Mouse (Mus musculus): ENCODE measurements around the gene Chd4. TPM values are rescaled to one million over a fixed set of nuclear protein-coding genes. Genes with fewer than 3 reads are reported as not detected.
"Not testable (repeated sequence)": the region's sequence is repeated elsewhere in the genome, so short reads cannot be mapped to it uniquely, and the experiment has no call there.

The Chd4 gene
- polyA plus RNA-seq (2015; fragmentation: Nextera tagmentation; extraction: Ambion mirVana): 66.7 TPM in 2 replicates

GRCm38 (mm10) chr6:125095391-125096278 lies at the start of gene Chd4:
TSS of gene Chd4 (plus strand) at chr6:125095981.
- Histone ChIP-seq H3K4me3 (peak within 1 kb of the TSS; percentile 92), H3K9ac (peak within 1 kb of the TSS; percentile 80), H3K27me3 (no peaks in the 10 kb centered on the region), H3K4me2 (peak within 1 kb of the TSS; percentile 84), H3K36me3 (peaks cover 14% of the 10 kb centered on the region), H3K4me1 (peaks cover 44% of the 10 kb centered on the region), H3K9me3 (no peaks in the 10 kb centered on the region), H3K27ac (peak within 1 kb of the TSS; percentile 96)
- 2% methylated on average over 33 of the region's 45 CpGs for WGBS
- peak; percentile 81 for ATAC-seq (ENCODE audit: insufficient number of reproducible peaks, low FRiP score, low TSS enrichment, low read depth)

DNA sequence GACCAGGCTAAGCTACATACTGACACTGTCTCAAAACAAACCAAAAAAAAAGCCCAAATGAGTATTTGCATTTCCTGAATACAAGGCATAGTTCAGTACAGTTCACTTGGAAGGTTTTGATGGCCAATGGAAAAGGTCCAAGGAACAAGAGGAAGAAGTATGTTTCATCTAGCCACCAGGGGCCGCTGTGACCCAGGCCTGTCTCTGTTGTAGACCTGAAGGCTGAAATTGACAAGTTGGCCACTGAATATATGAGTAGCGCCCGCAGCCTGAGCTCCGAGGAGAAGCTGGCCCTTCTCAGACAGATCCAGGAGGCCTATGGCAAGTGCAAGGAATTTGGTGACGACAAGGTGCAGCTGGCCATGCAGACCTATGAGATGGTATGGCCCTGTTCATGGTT lies 49.1 kb upstream of the Chd4 start:
- H3K27ac ChIP-seq: no peak overlapping the region
- ATAC-seq (ENCODE audit: insufficient number of reproducible peaks, low FRiP score, low TSS enrichment, low read depth): peak; percentile 31; the same call in 1 of the 2 replicates
- WGBS: 41% methylated on average over 5 of the region's 5 CpGs

GRCm38 (mm10) chr6:125049678-125050077 lies 46.1 kb upstream of the Chd4 start, which contains the start of gene Acrbp:
TSS of gene Acrbp (plus strand) at chr6:125049689.
- Histone ChIP-seq H3K4me1 (no peaks in the 10 kb centered on the region), H3K36me3 (peaks cover 91% of the 10 kb centered on the region), H3K4me2 (no peak within 1 kb of the TSS), H3K27me3 (no peaks in the 10 kb centered on the region), H3K9ac (no peak within 1 kb of the TSS), H3K27ac (no peak within 1 kb of the TSS), H3K9me3 (no peaks in the 10 kb centered on the region), H3K4me3 (no peak within 1 kb of the TSS)
- WGBS: 35% methylated on average over 20 of the region's 20 CpGs
- ATAC-seq (ENCODE audit: insufficient number of reproducible peaks, low FRiP score, low TSS enrichment, low read depth): no peak

More for the DNA sequence above, 49.1 kb upstream of the Chd4 start:
- Histone ChIP-seq H3K27me3 (no peaks in the 10 kb centered on the region), H3K9ac (no peak overlapping the region), H3K4me1 (no peaks in the 10 kb centered on the region), H3K36me3 (peaks cover 80% of the 10 kb centered on the region), H3K9me3 (no peaks in the 10 kb centered on the region), H3K4me3 (no peak overlapping the region), H3K4me2 (no peak overlapping the region)

DNA sequence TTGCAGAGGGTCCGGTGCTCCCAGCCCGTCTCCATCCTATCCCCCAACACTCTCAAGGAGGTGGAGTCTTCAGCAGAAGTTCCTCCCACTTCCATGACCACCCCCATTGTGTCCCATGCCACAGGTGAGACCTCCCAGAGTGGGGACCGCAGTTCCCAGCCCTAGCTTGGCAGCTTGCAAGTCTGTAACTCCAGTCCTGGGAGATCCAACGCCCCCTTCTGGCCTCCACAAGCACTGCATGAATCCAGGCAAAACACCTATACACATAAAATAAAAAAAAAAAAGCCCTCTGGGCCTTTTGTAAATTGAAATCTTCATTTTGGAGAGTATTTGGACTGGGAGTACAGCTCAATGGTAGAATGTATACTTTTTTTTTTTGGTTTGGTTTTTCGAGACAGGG lies 44.5 kb upstream of the Chd4 start:
- ATAC-seq (ENCODE audit: insufficient number of reproducible peaks, low FRiP score, low TSS enrichment, low read depth): no peak
- Histone ChIP-seq H3K4me1 (no peaks in the 10 kb centered on the region), H3K27ac (no peak overlapping the region), H3K9me3 (no peaks in the 10 kb centered on the region), H3K27me3 (no peaks in the 10 kb centered on the region), H3K4me2 (no peak overlapping the region), H3K9ac (no peak overlapping the region), H3K36me3 (peaks cover 85% of the 10 kb centered on the region), H3K4me3 (no peak overlapping the region)
- WGBS: 63% methylated on average over 5 of the region's 5 CpGs

DNA sequence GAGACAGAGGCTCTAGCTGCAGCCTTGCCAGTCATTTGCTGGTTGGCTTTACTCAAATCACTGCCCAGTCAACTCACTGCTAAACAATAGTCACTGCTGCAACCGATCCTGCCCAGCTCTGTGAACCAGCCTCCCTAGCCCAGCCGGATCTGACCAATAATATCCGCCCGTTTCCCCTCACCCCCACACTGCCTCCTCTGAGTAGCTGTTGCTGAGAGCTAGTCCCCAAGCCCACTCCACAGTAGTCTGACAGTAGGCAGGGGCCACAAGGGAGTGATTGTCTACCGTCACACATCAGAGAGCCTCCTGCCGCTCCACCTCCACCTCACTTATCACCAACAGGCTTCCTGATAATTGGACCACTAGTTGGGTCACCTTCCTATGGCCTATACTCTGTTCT lies 34.3 kb upstream of the Chd4 start:
- Histone ChIP-seq H3K4me1 (peaks cover 7% of the 10 kb centered on the region; the same call in 1 of the 2 replicates), H3K9me3 (no peaks in the 10 kb centered on the region), H3K4me2 (no peak overlapping the region), H3K36me3 (no peaks in the 10 kb centered on the region), H3K27me3 (no peaks in the 10 kb centered on the region), H3K27ac (no peak overlapping the region), H3K9ac (no peak overlapping the region), H3K4me3 (no peak overlapping the region)
- 33% methylated on average over 6 of the region's 6 CpGs for WGBS
- ATAC-seq (ENCODE audit: insufficient number of reproducible peaks, low FRiP score, low TSS enrichment, low read depth): no peak

GRCm38 (mm10) chr6:125062511-125062910 lies 33.3 kb upstream of the Chd4 start:
- H3K9ac ChIP-seq: no peak overlapping the region
- H3K27ac ChIP-seq: peak overlapping the region; percentile 27; the same call in 1 of the 2 replicates
- H3K4me3 ChIP-seq: no peak overlapping the region
- no peak for ATAC-seq (ENCODE audit: insufficient number of reproducible peaks, low FRiP score, low TSS enrichment, low read depth)
- no peaks in the 10 kb centered on the region for H3K27me3 ChIP-seq
- no peak overlapping the region for H3K4me2 ChIP-seq
- H3K4me1 ChIP-seq: peaks cover 7% of the 10 kb centered on the region; the same call in 1 of the 2 replicates
- H3K9me3 ChIP-seq: no peaks in the 10 kb centered on the region
- no peaks in the 10 kb centered on the region for H3K36me3 ChIP-seq
- 80% methylated on average over 5 of the region's 5 CpGs for WGBS

- Histone ChIP-seq H3K4me1 (peaks cover 7% of the 10 kb centered on the region; the same call in 1 of the 2 replicates), H3K27me3 (no peaks in the 10 kb centered on the region), H3K4me3 (no peak overlapping the region), H3K4me2 (no peak overlapping the region), H3K9me3 (no peaks in the 10 kb centered on the region), H3K36me3 (no peaks in the 10 kb centered on the region), H3K27ac (no peak overlapping the region), H3K9ac (no peak overlapping the region)
- ATAC-seq (ENCODE audit: insufficient number of reproducible peaks, low FRiP score, low TSS enrichment, low read depth): no peak
- WGBS: 86% methylated on average over 6 of the region's 6 CpGs
These were observed 31.9 kb upstream of the Chd4 start for GRCm38 (mm10) chr6:125063906-125064305.

DNA sequence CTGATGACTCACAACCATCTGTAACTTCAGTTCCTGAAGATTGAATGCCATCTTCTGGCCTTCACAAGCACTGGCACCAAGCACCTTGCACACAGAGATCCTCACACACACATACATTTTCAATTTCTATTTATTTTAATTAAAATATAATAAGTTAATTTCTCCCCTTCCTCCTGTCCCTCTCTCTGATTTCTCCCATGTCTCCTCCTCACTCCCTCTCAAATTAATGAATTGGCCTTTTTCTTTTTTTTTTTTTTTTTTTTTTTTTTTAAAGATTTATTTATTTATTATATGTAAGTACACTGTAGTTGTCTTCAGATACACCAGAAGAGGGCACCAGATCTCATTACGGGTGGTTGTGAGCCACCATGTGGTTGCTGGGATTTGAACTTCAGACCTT lies 30.6 kb upstream of the Chd4 start:
- H3K9ac ChIP-seq; H3K27me3 ChIP-seq; ATAC-seq (ENCODE audit: insufficient number of reproducible peaks, low FRiP score, low TSS enrichment, low read depth); H3K4me3 ChIP-seq; H3K4me1 ChIP-seq; H3K27ac ChIP-seq; H3K36me3 ChIP-seq; H3K9me3 ChIP-seq; H3K4me2 ChIP-seq: not testable (repeated sequence)
- no CpG with 5 or more reads among the region's 1 CpGs for WGBS

DNA sequence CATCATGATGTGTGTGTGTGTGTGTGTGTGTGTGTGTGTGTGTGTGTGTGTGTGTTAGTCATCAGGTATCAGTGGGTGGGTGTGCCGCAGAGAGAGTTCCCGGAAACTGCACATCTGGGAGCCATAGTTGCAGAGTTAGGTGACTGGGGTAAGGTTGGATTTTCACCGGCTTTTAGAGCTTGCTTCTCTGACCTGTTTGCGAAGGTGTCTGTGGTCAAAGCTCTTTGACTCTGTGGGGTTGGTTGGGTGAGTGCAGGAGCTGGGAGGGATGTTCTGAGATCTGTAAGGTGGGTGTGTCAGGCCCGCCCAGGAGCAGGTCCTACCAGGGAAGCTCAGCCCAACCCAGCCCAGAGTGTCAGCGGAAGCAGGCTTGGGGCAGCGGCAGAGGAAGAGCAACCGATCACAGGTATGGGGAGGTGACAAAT lies 28.2 kb upstream of the Chd4 start, which contains the start of gene Lpar5:
Gene Lpar5 (plus strand): TSS at position 350 of the 425 bp plus-strand sequence.
- WGBS: 38% methylated on average over 8 of the region's 8 CpGs
- H3K4me1 ChIP-seq: peaks cover 16% of the 10 kb centered on the region
- peak within 1 kb of the TSS; percentile 4; the same call in 1 of the 2 replicates for H3K4me2 ChIP-seq
- no peaks in the 10 kb centered on the region for H3K36me3 ChIP-seq
- no peak for ATAC-seq (ENCODE audit: insufficient number of reproducible peaks, low FRiP score, low TSS enrichment, low read depth)
- H3K9me3 ChIP-seq: no peaks in the 10 kb centered on the region
- H3K27me3 ChIP-seq: no peaks in the 10 kb centered on the region
- H3K27ac ChIP-seq: no peak within 1 kb of the TSS; the same call in 1 of the 2 replicates
- H3K4me3 ChIP-seq: peak within 1 kb of the TSS; percentile 21
- no peak within 1 kb of the TSS for H3K9ac ChIP-seq

DNA sequence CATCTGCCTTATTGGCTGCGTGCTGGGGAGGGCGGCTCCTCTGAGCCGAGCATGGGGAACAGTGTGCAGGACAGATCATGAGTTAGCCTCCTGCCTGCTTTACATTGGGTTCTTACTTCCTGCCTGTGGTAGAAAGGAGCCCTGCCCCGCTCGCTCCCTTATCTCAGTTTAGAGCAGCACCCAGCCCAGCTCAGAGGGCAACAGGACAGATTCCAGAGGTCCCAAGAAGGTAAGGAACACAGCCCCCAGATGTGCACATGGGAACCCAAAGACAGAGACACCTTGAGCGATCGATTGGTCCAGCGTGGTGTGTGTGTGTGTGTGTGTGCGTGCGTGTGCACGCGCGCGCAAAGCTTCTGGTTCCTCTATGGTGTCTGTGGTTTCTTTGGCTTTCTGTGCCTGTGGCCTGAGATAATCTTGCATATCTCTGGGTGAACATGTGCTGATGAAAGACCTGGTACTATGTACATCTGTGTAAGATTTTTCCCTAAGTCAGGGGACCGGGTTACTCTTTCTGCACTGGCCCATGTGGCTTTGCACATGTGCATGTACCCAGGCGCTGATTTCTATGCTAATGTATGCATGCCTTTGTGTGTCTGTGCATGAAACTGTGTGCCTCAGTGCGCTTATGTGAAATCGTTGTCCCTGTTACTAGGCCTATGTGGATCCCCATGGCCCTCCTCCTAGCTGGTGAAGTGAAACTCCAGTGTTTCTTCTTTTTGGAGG lies 24.4 kb upstream of the Chd4 start:
- peak overlapping the region; percentile 86 for H3K27ac ChIP-seq
- ATAC-seq (ENCODE audit: insufficient number of reproducible peaks, low FRiP score, low TSS enrichment, low read depth): peak; percentile 42; the same call in 1 of the 2 replicates
- WGBS: 76% methylated on average over 18 of the region's 18 CpGs
- H3K27me3 ChIP-seq: no peaks in the 10 kb centered on the region
- H3K9ac ChIP-seq: no peak overlapping the region
- H3K4me1 ChIP-seq: peaks cover 15% of the 10 kb centered on the region
- H3K36me3 ChIP-seq: no peaks in the 10 kb centered on the region
- H3K4me2 ChIP-seq: no peak overlapping the region
- H3K9me3 ChIP-seq: no peaks in the 10 kb centered on the region
- no peak overlapping the region for H3K4me3 ChIP-seq

- Histone ChIP-seq H3K4me1 (peaks cover 15% of the 10 kb centered on the region), H3K9ac (no peak overlapping the region), H3K27ac (peak overlapping the region; percentile 86), H3K36me3 (no peaks in the 10 kb centered on the region), H3K4me3 (no peak overlapping the region), H3K9me3 (no peaks in the 10 kb centered on the region), H3K4me2 (no peak overlapping the region), H3K27me3 (no peaks in the 10 kb centered on the region)
- ATAC-seq (ENCODE audit: insufficient number of reproducible peaks, low FRiP score, low TSS enrichment, low read depth): peak; percentile 45
- 10% methylated on average over 2 of the region's 2 CpGs for WGBS
These were observed 23.9 kb upstream of the Chd4 start for GRCm38 (mm10) chr6:125071896-125072279.

DNA sequence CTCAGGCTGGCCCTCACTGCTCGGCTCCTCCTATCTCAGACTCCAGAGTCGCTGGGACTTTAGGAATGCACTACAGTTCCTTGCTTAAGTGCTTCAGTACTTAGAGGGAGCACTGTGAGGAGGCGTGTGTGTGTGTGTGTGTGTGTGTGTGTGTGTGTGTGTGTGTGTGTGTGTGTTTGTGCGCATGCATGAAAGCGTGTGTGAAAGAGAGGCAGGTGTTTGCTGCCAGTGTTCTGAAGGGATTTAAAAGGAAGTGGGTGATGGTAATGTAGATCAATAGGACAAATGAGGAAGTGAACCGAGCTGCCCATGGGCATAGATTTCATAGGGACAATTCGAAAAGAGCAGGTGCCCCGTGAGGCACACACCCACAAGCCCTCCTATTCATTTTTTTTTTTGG lies 22.0 kb upstream of the Chd4 start:
- no peak overlapping the region for H3K4me3 ChIP-seq
- no peaks in the 10 kb centered on the region for H3K36me3 ChIP-seq
- peaks cover 15% of the 10 kb centered on the region for H3K4me1 ChIP-seq
- H3K27me3 ChIP-seq: no peaks in the 10 kb centered on the region
- no peak for ATAC-seq (ENCODE audit: insufficient number of reproducible peaks, low FRiP score, low TSS enrichment, low read depth)
- 65% methylated on average over 8 of the region's 8 CpGs for WGBS
- H3K9ac ChIP-seq: no peak overlapping the region
- H3K9me3 ChIP-seq: no peaks in the 10 kb centered on the region
- H3K4me2 ChIP-seq: no peak overlapping the region
- H3K27ac ChIP-seq: no peak overlapping the region

Measured in limb, embryonic 15.5 days (tissue).